Mouse (Mus musculus) C2C12 (cell line): ENCODE data around the gene Gm20388.

Source experiments
- CTCF ChIP-seq: IDR thresholded peaks from one replicate; pipeline ENCODE4 v1.5.1; 2011; ENCODE audit not compliant: control insufficient read depth, insufficient read depth, insufficient read length
- FOSL1 ChIP-seq: IDR thresholded peaks from one replicate; pipeline ENCODE4 v1.8.0; 2011; ENCODE audit warnings: mild to moderate bottlenecking, low read length; ENCODE audit not compliant: poor library complexity, insufficient read depth, severe bottlenecking
- MYOG ChIP-seq: IDR thresholded peaks from one replicate; pipeline ENCODE4 v1.6.1; 2011; ENCODE audit not compliant: control insufficient read depth, insufficient read length; ENCODE audit errors: extremely low read depth

- TF ChIP-seq CTCF: no peak
- no peak for TF ChIP-seq MYOG
- TF ChIP-seq FOSL1: no peak
Measured at GRCm38 (mm10) chr8:123401936-123402335, 3491.3 kb downstream of the Gm20388 start.
